Mouse (Mus musculus): Measurements from ENCODE around the gene Crim1.
A peak's percentile ranks its signal among the peaks of the same experiment; 100 is the strongest.
"Not testable (repeated sequence)": the region's sequence is repeated elsewhere in the genome, so short reads cannot be mapped to it uniquely, and the experiment has no call there.

The Crim1 gene

DNA sequence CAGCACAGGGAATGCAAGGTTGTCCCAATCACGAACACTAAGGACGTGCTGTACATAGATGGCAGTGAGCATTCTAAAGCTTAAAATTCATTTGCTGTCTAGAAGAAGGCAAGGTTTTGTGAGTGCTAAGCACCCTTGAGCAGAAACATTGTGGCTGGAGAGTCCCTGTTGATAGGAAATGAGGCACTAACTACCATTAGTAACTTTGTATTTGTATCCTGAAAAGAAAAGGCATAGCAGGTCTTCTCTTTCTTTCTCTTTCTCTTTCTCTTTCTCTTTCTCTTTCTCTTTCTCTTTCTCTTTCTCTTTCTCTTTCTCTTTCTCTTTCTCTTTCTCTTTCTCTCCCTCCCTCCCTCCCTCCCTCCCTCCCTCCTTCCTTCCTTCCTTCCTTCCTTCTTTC is 53.5 kb downstream of the Crim1 start:
- DNase-seq, result not testable (repeated sequence)

DNA sequence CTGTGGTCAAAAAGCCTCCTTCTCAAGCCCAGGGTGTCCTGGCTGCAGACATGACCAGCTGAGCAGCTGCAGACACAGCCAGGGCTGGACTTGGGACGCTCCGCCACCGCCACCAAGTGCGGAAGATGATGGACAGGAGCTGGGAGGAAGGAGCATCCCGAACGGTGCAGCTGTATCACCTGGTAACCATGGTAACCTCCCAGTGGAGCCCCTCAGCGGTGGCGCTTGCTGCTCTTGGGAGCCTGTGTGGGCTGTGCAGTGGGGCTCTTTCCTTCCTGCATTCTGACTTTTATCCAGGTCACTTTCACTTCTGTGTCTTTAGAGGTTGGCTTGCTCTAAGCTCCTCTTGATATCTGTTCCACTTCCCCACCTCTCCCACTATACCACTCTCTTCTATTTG is 54.2 kb downstream of the Crim1 start:
- peak; percentile 33 for DNase-seq

DNA sequence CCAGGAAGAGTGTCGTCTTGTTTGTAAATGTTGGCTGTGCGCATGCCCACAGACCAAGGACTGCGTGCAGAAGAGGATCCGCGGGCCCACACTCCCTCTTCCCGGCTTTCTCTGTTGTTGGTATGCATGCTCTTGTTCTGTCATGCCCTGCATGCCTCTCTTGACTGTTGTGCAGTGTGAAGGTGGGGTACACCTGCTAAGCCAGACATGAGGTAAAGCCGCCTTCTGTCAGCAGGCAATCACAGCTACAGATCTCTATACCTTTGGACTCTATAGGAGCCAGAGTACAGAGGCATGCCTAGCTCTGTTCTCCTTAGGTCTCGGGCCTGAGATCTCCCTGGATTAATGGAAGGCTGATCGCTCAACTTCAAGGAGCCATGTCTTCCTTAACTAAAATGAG is 55.7 kb downstream of the Crim1 start:
- DNase-seq, result no peak

DNA sequence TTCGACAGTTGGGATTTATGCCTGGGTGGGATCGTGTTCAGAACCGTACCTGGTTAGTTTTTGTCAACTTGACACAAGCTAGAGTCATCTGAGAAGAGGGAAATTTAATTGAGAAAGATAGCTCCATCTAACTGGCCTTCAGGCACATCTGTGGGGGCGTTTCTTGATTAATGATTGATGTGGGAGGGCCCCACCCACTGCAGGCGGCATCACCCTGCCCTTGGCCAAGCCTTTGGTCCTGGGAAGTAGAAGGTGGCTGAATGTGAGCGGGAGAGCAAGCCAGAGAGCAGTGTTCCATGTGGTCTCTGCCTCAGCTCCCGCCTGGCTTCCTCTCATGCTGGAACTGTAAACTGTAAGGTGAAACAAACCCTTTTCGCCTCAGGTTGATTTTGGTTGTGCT is 56.5 kb downstream of the Crim1 start:
- peak; percentile 42 for DNase-seq

DNA sequence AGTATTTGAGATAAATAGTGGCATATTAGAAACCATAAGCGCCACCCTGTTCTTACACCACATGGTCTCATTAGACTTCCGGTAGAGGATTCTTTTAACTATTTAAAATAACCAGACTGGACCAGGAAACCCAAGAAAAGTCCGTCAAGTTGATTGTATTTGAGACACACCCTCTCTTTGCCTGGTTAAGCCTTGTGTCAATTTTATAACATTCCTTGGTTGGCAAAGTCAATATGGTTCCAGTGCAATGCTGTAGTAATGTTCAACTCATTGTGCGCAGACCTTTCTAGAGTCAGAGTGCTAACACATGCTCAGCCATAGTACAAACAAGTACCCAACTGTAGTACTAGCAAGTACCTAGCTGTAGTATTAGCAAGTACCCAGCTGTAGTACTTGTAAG is 61.6 kb downstream of the Crim1 start:
- no peak for DNase-seq

DNA sequence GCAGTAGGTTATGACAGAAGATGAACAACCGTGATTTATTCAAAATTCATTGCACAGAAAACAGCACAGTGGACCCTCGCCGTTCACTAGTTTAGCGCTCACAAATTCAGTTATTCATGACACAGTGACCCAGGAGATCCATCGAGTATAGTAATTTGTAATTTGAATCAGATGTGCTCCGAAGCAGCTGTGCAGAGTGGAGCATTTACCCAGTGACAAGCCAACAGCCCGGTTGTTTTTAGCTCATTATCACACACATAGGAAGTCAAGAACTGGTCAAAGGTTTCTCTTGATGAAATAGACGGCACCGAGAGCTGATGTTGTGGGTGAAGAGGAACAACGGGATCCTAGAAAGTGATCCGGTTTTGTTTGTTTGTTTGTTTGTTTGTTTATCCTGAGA is 64.1 kb downstream of the Crim1 start:
- no peak for DNase-seq

DNA sequence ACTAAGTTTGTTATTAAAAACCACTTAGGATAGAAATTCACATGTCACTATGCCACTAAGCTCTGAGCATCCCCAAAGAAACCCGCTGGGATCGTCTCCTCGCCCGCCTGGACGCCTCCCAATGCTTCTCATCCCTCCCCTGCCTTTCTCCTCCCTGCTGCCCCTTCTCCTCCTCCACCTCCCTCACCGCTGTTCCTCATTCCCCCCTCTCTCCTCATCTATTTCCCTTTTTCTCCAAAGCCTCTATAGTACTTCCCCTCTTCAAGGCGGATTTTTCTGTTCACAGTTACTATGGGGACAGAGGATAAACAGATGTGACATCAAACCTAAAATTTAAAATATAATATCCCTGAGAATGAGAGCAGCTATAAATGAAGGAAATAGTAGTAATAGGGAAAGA is 65.1 kb downstream of the Crim1 start:
- DNase-seq, result no peak

DNA sequence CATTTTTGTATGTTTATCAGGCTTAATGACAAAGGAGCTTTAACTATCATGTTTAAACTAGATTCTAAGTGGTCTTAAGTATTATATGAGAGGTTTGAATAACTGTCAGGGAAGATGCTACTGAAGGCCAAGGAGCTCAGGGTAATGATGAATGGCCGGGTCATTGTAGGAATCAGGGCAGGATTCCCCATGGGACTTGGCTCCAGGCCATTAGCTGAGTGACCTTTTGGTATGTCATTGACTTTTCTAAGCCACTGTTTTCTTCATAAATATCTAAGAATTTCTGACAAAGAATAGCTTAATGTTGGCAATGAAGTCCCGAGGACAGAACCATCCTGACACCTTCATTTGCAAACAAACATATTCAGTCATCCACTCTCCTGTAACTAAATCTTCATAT is 66.2 kb downstream of the Crim1 start:
- DNase-seq, result peak; percentile 43

DNA sequence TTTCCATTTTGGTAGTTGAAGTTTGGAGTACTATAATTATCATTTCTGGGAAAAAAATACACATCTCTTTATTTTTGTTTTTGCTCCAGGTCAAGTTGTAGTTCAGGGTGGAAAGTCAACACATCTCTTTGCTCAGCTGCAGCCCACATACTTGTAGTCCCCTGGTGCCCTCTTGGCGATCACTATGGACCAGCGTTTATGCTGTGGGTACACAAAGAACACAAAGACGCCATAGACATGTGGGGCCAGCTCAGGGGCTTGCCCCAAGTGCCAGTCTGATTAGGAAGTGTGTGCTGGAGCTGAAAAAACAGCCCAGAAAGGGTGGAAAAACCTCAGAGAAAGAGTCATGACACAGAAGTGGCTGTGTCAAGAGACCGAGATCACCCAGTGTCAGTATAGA is 68.5 kb downstream of the Crim1 start:
- DNase-seq, result no peak

DNA sequence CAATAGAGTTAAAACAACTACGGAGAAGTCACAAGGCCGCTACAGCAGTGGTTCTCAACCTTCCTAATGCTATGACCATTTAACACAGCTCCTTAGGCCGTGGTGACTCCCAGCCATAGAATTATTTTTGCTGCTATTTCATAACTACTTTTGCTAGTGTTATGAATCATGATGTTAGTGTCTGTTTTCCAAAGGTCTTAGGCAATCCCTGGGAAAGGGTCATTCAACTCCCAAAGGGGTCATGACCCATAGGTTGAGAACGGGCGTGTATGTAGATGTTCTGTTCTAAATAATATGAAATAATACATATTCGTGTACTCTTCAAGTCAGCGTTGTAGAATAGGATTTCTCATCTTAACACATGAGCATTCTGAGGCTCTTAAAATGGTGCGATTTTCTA is 69.3 kb downstream of the Crim1 start:
- no peak for DNase-seq

DNA sequence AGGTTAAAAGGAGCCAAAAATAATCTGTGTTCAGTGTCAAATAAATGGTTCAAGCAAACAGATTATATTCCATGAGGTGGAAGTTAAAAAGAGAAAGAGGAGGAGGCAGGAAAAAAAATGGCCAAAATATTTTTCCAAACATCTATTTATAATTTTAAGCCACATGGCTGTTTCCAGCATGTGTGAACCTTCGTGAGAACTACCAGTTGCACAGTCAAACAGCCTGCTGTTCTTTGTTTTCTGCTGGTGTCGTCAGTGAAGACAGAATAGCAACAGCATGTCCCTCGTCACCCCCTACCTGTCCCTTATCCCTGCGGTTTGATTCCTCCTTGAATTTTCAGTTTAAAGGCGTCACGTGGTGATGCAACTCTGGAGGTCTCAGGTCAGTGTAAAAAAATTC is 70.0 kb downstream of the Crim1 start:
- DNase-seq, result no peak

DNA sequence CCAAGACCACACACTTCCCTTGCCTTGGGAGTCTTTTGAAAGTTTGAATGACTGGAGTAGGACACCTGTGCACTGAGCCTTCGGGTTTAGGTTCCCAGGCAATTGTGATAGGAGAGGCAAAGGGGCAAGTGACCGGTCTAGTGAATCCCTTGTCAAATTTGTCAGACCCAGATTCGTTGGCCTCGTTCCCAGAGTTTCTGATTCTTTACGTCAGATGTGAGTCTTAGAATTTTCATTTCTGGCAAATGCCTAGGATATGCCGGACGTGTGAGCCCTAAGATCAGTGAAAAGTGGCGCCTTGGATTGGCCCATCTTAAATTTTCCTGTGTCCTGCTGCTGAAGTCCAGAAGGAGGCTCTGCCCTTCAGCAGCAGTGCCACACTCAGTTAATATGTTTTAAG is 71.7 kb downstream of the Crim1 start:
- DNase-seq, result peak; percentile 35

DNA sequence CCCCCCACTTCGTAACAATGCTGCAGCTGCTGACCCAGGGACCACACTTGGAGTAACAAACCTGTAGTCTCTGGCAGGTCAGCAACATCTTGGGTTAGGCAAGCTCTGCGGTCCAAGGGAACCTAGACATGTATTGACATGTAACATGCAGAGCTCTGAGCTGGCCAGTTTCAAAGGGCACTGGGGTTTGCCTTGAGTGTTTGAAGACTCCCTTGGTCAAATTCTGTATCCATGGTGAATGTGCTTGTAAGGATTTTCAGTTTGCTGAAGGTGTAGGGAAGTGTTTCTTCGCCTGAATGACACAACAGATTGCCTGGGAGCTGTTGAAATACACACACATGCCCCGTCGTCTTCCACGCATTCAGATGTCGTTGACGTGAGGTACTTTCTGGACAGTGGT is 72.1 kb downstream of the Crim1 start:
- no peak for DNase-seq

DNA sequence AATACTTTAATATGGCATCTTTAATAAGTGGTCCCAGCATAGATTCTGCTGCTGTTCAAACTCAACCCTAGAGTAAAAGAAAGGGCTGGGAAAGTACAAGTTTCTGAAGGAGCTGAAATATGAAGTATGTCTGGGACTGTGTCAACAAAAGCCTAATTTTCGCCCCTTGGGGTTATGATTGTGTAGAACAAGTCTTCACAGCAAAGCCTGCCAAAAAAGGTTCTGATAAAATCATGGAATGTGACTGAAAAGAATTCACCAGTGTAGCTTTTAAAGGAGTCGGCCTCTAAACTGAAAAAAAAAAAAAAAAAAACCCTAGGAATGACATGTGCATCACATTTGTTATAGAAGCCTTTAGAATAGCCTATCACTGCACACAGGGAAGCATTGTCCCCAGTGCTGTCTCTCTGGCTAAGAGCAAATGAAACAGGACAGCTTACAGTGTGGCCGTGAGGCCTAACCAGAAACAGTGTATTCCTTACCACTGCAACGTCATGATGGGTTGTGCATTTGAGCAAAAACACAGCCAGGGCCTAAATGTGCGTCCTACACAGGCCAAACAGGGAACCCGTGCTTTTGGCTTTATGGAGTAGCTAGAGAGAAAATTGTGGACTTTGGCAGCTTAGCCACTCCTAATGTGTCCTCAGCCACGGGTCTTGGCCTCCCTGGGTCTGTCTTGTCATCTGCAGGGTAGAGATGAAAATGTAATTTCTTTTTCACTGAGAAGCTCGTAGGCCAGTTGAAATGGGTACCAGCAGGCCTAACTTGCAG is 72.8 kb downstream of the Crim1 start:
- no peak for DNase-seq

DNA sequence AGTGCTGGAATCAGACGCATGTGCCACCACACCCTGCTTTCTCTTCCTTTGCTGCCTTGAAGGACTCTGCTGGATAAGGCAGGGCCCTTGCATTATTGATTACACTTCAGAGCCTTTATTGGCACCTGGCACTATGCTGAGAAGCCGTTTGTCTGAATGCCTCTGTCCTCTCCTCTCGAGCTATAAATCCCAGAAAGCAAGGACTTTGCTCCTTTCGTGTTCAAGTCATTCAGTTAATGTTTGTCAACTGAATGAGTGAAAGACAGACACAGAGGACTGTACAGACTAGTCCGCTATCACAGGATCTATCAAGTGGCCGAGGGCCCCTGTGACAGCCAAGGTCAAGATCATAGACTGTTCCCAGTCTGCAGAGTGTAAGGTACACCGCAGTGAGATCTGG is 73.8 kb downstream of the Crim1 start:
- DNase-seq, result no peak

DNA sequence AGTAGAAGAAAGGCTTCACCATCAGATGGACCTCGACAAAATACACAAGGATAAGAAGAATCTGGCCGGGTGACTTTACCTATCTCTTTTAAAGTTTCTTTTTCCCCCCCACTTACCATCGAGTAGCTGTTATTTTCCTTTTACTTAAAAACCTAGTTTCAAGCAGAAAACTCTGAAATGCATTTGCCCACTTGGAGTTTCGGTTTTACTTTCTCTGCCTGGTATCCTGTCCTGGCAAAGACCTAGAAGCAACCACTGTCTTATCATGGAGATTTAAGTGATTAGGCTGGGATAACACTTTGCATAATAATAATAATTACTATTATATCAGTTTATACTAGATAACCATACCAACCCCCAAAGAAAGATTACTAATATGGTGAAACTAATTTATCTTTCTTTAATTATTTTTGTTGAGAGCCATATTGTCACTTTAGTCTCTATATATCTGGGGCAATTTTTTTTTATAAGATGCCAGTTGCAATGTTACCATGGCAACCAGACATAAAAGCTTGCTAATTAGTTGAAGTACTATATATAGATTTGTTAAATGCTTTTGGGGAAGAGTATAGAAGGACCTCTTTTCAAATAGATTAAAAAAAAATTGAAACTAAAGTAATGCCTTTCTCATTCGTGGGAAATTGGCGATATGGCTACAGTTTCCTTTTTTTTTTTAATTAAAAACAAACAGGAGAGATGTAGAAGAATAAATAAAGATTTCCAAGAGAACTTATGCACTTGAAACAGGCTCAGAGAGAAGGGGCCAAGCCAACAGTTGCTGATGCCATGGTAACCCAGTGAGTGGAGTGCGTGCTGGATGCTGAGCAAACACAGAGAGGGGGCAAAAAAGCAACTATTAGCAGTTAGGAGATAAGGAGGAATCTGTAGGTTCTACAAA is 74.8 kb downstream of the Crim1 start:
- no peak for DNase-seq

DNA sequence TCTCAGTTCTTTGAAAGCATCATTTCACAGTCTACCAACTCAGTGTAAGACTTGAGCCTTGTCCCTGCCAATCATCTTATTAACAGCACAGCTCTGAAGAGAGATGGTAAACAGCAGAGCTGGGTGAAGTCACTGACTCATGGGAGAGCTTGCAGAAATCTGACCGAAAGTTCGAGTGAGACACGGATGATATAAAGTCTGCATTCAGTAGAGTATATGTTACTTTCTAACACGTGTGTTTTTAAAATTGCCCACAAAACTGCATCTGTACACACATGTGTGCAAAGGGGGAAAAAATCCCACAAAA is 75.4 kb downstream of the Crim1 start:
- DNase-seq, result no peak

DNA sequence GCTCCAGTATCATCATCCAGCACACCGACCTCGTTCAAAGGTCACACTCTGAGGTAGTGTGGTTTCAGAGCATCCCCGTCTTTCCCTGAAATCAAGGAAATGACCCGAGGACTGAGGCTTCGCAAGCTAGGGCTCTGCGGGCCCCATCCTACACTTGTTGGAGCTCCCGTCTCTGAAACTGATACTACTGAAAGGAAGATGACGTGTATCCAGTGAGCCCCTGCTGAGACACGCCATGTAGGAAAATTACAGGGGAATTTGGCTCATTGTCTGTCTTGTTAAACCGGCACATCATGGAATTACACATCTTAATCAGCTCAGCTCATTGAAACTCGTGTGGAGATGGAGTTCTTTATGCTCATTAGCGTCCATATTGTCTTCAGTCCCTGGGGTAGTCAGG is 79.1 kb downstream of the Crim1 start:
- no peak for DNase-seq

DNA sequence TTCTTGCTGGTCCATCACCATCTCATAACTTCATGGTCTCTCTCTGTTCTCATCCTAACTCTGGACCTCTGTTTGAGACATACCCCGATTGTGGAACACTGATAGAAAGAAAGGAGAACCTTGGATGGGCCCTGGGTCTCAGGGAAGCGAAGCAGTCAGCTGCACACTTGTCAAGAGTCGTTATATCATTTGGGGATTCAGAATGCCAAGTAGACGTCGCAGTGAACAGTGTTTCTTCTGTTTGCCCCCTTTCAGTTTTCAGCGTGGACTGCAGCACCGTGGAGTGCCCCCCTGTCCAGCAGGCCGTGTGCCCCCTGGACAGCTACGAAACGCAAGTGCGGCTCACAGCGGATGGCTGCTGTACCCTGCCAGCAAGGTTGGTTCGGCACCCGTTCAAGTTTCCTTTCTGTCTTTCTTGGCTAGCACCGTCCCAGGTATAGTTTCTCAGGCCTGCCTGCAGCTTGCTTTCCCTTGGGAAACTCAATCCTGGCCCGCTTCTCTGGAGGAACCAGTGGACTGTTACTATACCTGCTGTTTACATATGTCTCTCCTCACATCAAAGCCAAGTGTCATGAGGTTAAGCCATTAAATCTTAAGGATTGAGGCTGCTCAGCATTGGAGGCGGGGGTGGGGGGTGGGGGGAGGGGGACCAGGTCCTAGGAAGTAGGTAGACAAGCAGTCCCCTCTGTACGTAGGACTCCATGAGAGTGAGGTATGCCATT is 81.1 kb downstream of the Crim1 start:
- DNase-seq, result no peak

DNA sequence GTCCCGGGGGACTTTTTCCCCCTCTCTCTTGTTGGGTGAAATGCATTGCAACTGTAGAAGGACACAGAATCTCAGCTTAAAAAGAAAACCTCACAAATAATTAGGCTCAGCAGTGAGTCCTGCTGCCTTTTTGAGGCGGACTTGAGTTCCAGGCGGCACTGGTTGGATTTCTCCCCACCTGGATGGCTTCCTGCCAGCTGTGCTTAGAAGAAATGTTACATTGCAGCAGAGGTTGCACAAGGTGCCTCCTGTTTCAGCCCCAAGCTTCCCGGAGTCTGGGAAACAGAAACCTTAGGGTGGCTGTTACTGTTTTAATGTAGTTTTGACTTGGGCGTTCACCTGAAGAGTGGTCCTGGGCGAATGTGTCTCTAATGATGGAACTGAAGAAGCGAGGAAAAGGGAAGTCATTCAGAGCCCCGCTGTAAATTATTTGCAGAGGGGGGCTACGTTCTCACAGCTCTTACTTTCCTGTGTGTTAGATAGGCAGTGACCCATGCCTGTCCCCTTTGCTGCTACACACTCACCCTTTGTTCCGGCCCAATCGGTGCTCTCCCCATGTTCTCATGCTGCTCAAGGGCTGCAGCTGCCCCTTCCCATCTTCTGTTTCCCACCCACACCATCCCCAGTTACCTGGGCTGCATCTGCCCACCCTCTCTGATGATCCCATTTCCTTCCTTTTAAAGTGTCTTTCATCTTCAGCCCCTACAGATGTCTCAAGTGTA is 83.4 kb downstream of the Crim1 start:
- DNase-seq, result peak; percentile 64

DNA sequence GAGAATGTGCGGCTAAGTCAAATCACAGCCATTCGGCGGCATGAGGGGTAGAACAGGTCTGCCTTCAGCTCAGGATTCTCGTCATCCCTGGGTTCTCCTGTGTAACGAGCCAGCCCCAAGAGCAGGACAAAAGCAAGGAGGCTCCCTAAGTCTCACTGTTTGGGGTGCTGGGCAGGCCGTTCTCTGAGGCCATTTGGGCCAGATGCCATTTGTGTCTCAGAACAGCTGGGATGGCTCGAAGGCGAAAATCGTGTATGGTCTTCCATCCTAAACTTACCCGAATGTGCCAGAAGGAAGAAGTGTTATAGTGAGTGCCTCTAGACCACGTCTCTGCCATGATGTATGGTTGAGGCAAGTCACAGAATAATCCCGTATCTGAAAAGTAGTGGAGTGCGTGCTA is 86.0 kb downstream of the Crim1 start:
- DNase-seq, result no peak

DNA sequence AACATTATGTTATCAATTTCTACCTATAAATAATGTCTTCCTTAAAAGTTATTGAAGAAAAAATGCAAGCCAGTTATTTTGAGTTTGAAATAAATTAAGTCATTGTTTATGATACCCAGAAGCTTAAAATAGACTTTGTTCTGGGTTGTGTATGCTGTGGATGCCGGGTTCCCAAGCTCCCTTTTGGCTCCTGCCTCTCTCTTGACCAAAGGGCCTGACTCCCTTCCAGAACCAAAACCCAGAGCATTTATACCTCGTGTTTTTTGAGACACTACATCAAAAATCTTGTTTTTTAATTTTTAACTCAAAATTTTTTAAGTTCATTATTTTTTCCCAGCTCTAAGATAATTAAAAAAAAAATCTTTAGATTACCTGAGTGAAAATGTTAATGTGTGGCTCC is 87.3 kb downstream of the Crim1 start:
- DNase-seq, result no peak

Data from kidney, postnatal 10 days (tissue).